Mouse (Mus musculus) left cerebral cortex, postnatal 36 days (tissue): ENCODE measurements around the gene Mcts2. TPM values are rescaled to one million over a fixed set of nuclear protein-coding genes. Genes with fewer than 3 reads are reported as not detected.

Experiments
- total RNA-seq, 2 experiments: library from RNA; stranded (reverse); gene quantifications; 2 replicates each; pipeline ENCODE4 v1.2.3; 2021

Mcts2 gene
- total RNA-seq, 2 experiments from 2014 or later: 17.0 to 18.9 TPM

Other genes starting within 250 kb of the Mcts2 start
- not detected for gene Defb23, start 222.4 kb upstream of the Mcts2 start, total RNA-seq
- gene Defb20, start 210.0 kb upstream of the Mcts2 start, total RNA-seq: not detected
- gene Defb22, start 196.9 kb upstream of the Mcts2 start, total RNA-seq: not detected
- not detected for gene Defb26, start 175.3 kb upstream of the Mcts2 start, total RNA-seq
- gene Defb28, start 168.8 kb upstream of the Mcts2 start, total RNA-seq: not detected
- gene Defb29, start 146.9 kb upstream of the Mcts2 start, total RNA-seq: not detected
- gene Gm17416, start 117.7 kb upstream of the Mcts2 start, total RNA-seq: not detected
- not detected for gene Defb21, start 114.3 kb upstream of the Mcts2 start, total RNA-seq
- gene Defb19, start 106.7 kb upstream of the Mcts2 start, total RNA-seq: not detected
- not detected for gene Defb45, start 87.6 kb upstream of the Mcts2 start, total RNA-seq
- not detected for gene Defb36, start 82.7 kb upstream of the Mcts2 start, total RNA-seq
- gene Defb25, start 64.0 kb upstream of the Mcts2 start, total RNA-seq: not detected
- gene Rem1, start 60.1 kb upstream of the Mcts2 start, total RNA-seq: 1 to 10 TPM in 1 of 2 experiments, under 1 TPM in 1; 0.86 to 1.4 TPM
- 10 to 100 TPM; 72.2 to 75.4 TPM for gene H13, start 17.6 kb upstream of the Mcts2 start, total RNA-seq
- gene Id1, start 49.2 kb downstream of the Mcts2 start, total RNA-seq: 10 to 100 TPM; 22.9 to 23.9 TPM
- gene Cox4i2, start 67.1 kb downstream of the Mcts2 start, total RNA-seq: 1 to 10 TPM; 1.7 to 1.8 TPM
- gene Bcl2l1, start 144.7 kb downstream of the Mcts2 start, total RNA-seq: 100 to 1,000 TPM; 128 to 133 TPM
- 1 to 10 TPM; 3.2 to 3.6 TPM for gene Tpx2, start 160.9 kb downstream of the Mcts2 start, total RNA-seq
- gene Mylk2, start 224.3 kb downstream of the Mcts2 start, total RNA-seq: not detected
- under 1 TPM; 0.49 to 0.50 TPM for gene Foxs1, start 246.2 kb downstream of the Mcts2 start, total RNA-seq